Mouse (Mus musculus): ENCODE measurements around the gene Trhr2. TPM values are rescaled to one million over a fixed set of nuclear protein-coding genes. Genes with fewer than 3 reads are reported as not detected.

Trhr2 gene
- total RNA-seq, 2 experiments from 2014 or later = not detected

- intact Hi-C loops (cut with DNase I) = loop anchor here (2.0 kb wide), 1 partner anchor 28 kb away; no protein-coding TSS in a partner anchor
- no peak for DNase-seq
These were observed 48.0 kb downstream of the Trhr2 start for GRCm38 (mm10) chr8:122312553-122312952.

- intact Hi-C loops (cut with DNase I) = no loop called here
These were observed 49.4 kb downstream of the Trhr2 start for GRCm38 (mm10) chr8:122311115-122311514.

GRCm38 (mm10) chr8:122309272-122309671 is 51.3 kb downstream of the Trhr2 start:
- intact Hi-C loops (cut with DNase I) = no loop called here
- no peak for DNase-seq

More at GRCm38 (mm10) chr8:122311115-122311514, 49.4 kb downstream of the Trhr2 start:
- no peak for DNase-seq

- intact Hi-C loops (cut with DNase I) = no loop called here
These were observed 52.7 kb downstream of the Trhr2 start for GRCm38 (mm10) chr8:122307836-122308235.

More at GRCm38 (mm10) chr8:122307836-122308235, 52.7 kb downstream of the Trhr2 start:
- DNase-seq = no peak

Other genes with a start within 250 kb of the Trhr2 start
- gene Zfpm1, start 78.6 kb downstream of the Trhr2 start, total RNA-seq (2021) = 10 to 100 TPM; 35.3 to 38.0 TPM
- 10 to 100 TPM; 25.5 to 27.5 TPM for gene Zc3h18, start 15.9 kb upstream of the Trhr2 start, total RNA-seq (2021)
- not detected for gene Il17c, start 61.3 kb upstream of the Trhr2 start, total RNA-seq (2021)
- 10 to 100 TPM; 61.8 to 63.9 TPM for gene Cyba, start 72.2 kb upstream of the Trhr2 start, total RNA-seq (2021)
- 1 to 10 TPM; 5.4 to 5.7 TPM for gene Mvd, start 82.7 kb upstream of the Trhr2 start, total RNA-seq (2021)
- under 1 TPM; 0.52 to 0.53 TPM for gene Snai3, start 100.0 kb upstream of the Trhr2 start, total RNA-seq (2021)
- 10 to 100 TPM; 28.2 to 32.0 TPM for gene Rnf166, start 115.3 kb upstream of the Trhr2 start, total RNA-seq (2021)
- 10 to 100 TPM in 1 of 2 experiments, 1 to 10 TPM in 1; 9.6 to 14.1 TPM for gene Ctu2, start 115.4 kb upstream of the Trhr2 start, total RNA-seq (2021)
- gene Piezo1, start 190.6 kb upstream of the Trhr2 start, total RNA-seq (2021) = 10 to 100 TPM; 40.3 to 43.3 TPM
- 10 to 100 TPM in 1 of 2 experiments, 1 to 10 TPM in 1; 9.7 to 14.0 TPM for gene Cdt1, start 207.3 kb upstream of the Trhr2 start, total RNA-seq (2021)
- gene Aprt, start 216.2 kb upstream of the Trhr2 start, total RNA-seq (2021) = 10 to 100 TPM; 37.9 to 41.8 TPM